ENCODE assay signal across 16 mouse cellular contexts in the genomic region with DNA sequence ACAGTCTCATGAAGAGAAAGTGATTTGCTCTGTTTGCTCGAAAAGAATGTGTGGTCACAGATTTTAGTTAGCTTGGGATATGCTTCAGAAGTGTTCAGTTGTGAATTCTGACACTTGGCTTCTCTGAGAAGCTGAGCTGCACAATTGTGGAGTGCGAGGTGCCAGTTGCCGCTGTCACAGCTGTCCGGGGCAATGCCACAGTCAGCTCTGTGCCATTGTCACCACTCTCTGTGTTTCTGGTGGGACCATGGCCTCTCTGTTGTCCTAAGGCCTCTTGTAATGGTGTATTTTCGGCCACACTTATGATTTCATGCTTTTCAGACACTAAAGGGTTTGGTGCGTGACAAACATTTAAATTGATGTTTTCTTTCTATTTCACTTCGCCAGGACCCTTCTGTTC.
"Had no signal": no experiment of that assay in that cellular context is flagged by ENCODE, and none has a peak within 500 bp of the region (broad histone marks: within the 10 kb centered on the region; RNA-seq: fewer than 3 reads in every experiment).

No protein-coding gene starts in this region.

- H3K36me3 ChIP-seq: liver, embryonic 13.5 days; neural tube, embryonic 13.5 days had no signal

- H3K4me2 ChIP-seq: liver, embryonic 13.5 days; neural tube, embryonic 13.5 days had no signal

- H3K9me3 ChIP-seq: liver, embryonic 13.5 days; neural tube, embryonic 13.5 days had no signal

- H3K9ac ChIP-seq: liver, embryonic 13.5 days; neural tube, embryonic 13.5 days had no signal

- H3K27ac ChIP-seq: liver, embryonic 13.5 days; neural tube, embryonic 13.5 days had no signal

- H3K4me1 ChIP-seq: liver, embryonic 13.5 days had no signal

- H3K4me3 ChIP-seq: liver, embryonic 13.5 days; neural tube, embryonic 13.5 days had no signal

- H3K27me3 ChIP-seq: liver, embryonic 13.5 days; neural tube, embryonic 13.5 days had no signal

- DNase-seq: kidney, adult 18-20 months; kidney, adult 9 months; kidney, postnatal 14 days; kidney, postnatal 4 days; liver, embryonic 13.5 days; lung, adult 2 months; lung, postnatal 14 days; lung, postnatal 4 days; retina, postnatal 1 day; right cerebral cortex, postnatal 25 days; thymus, adult 2 months; thymus, postnatal 14 days; thymus, postnatal 4 days had no signal

- ATAC-seq: inflammation-experienced regulatory T-cells, adult 6 months; intestine, embryonic 16.5 days had no signal
